In the genomic region with DNA sequence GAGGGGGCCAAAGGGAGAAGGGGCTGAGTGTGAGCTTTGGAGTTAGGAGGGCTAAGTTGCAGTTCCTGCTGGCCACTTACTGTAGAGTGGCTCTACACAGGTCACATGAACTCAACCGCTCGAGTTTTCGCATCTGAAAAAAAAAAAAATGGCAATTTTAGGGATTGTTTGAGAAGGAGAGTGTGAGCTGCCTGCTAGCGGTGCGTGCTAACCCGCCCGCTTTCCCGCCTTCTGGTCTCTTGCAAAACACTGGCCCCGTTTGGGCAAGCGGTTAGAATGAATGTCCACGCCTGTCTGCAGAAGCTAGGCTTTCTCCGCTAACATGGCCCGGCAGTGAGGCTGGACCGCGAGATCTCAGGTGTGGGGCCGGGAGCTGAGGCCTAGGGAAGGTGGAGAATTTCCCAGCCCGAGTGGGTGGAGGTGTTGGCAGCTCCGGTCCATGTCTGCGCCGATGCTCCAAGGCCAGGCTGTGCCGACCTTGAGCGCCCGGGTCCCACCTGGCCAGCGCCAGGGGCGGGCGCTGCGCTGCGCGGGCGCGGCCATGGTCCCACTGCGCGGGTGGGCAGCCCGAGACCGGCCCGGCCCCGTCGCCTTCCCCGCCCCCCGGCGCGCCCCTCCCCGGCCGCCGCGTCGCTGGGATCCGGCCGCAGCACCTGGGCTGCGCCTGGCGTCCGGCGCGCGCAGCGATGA, we compare ENCODE assay signal across 8 mouse cellular contexts. TPM values are rescaled to one million over a fixed set of nuclear protein-coding genes. Genes with fewer than 3 reads are reported as not detected.
DNase-seq lines count a peak whose midpoint lies in the region; ATAC-seq and TF ChIP-seq lines count a peak whose summit lies in the region.

A gene (plus strand): TSS at position 138 of the 690 bp plus-strand sequence.

- intact Hi-C loops in gastrocnemius, adult 2 months (cut with DNase I): no loop called here

- H3K9ac ChIP-seq in forebrain, embryonic 16.5 days (replicated peaks; ENCODE audit: low read depth, low read length): peak within 1 kb of the TSS; percentile 64
- H3K9ac ChIP-seq in hindbrain, embryonic 16.5 days (ENCODE audit: low read depth, low read length): peak within 1 kb of the TSS; percentile 86
- H3K9ac ChIP-seq in midbrain, embryonic 15.5 days: peak within 1 kb of the TSS; percentile 65

- peak; percentile 68 for ATAC-seq in forebrain, embryonic 16.5 days
- peak; percentile 79 for ATAC-seq in hindbrain, embryonic 16.5 days
- peak; percentile 84 for ATAC-seq in midbrain, embryonic 15.5 days (replicated peaks)

- H3K4me2 ChIP-seq in forebrain, embryonic 16.5 days (ENCODE audit: low read length): peak within 1 kb of the TSS; percentile 93
- H3K4me2 ChIP-seq in hindbrain, embryonic 16.5 days (ENCODE audit: low read length): peak within 1 kb of the TSS; percentile 91
- H3K4me2 ChIP-seq in midbrain, embryonic 15.5 days: peak within 1 kb of the TSS; percentile 90

- H3K4me1 ChIP-seq in forebrain, embryonic 16.5 days (replicated peaks; ENCODE audit: control insufficient read depth, insufficient read depth, low read length): peaks cover 9% of the 10 kb centered on the region
- peaks cover 10% of the 10 kb centered on the region for H3K4me1 ChIP-seq in hindbrain, embryonic 16.5 days (ENCODE audit: control insufficient read depth, insufficient read depth, low read depth, low read length)
- H3K4me1 ChIP-seq in midbrain, embryonic 15.5 days: peaks cover 9% of the 10 kb centered on the region

- no peaks in the 10 kb centered on the region for H3K36me3 ChIP-seq in forebrain, embryonic 16.5 days (ENCODE audit: control insufficient read depth, insufficient read depth)
- no peaks in the 10 kb centered on the region for H3K36me3 ChIP-seq in hindbrain, embryonic 16.5 days (ENCODE audit: control insufficient read depth, insufficient read depth, low read length)
- H3K36me3 ChIP-seq in midbrain, embryonic 15.5 days (replicated peaks): no peaks in the 10 kb centered on the region

- H3K9me3 ChIP-seq in forebrain, embryonic 16.5 days (ENCODE audit: control insufficient read depth, low read length): no peaks in the 10 kb centered on the region
- H3K9me3 ChIP-seq in hindbrain, embryonic 16.5 days (ENCODE audit: control insufficient read depth, low read length): no peaks in the 10 kb centered on the region
- no peaks in the 10 kb centered on the region for H3K9me3 ChIP-seq in midbrain, embryonic 15.5 days

- peak within 1 kb of the TSS; percentile 81 for H3K4me3 ChIP-seq in gastrocnemius, adult 2 months
- H3K4me3 ChIP-seq in forebrain, embryonic 16.5 days (replicated peaks; ENCODE audit: low read length): peak within 1 kb of the TSS; percentile 51
- H3K4me3 ChIP-seq in hindbrain, embryonic 16.5 days (ENCODE audit: low read length): peak within 1 kb of the TSS; percentile 58
- H3K4me3 ChIP-seq in midbrain, embryonic 15.5 days: peak within 1 kb of the TSS; percentile 75

- TF ChIP-seq CTCF in gastrocnemius, adult 2 months (IDR thresholded peaks at IDR 0.05): no peak

- no peaks in the 10 kb centered on the region; the same call in 1 of the 2 replicates for H3K27me3 ChIP-seq in forebrain, embryonic 16.5 days (replicated peaks; ENCODE audit: control insufficient read depth, insufficient read depth, low read length)
- H3K27me3 ChIP-seq in hindbrain, embryonic 16.5 days (replicated peaks; ENCODE audit: control insufficient read depth, insufficient read depth, low read length): no peaks in the 10 kb centered on the region
- no peaks in the 10 kb centered on the region for H3K27me3 ChIP-seq in midbrain, embryonic 15.5 days (replicated peaks)

- peak; percentile 60 for DNase-seq in gastrocnemius, adult 2 months
- DNase-seq in gastrocnemius, adult 8-10 months (ENCODE audit: low spot score in 2 of 2): no peak
- peak; percentile 71 for DNase-seq in cerebellum, adult 8-10 months
- DNase-seq in liver: peak; percentile 82
- DNase-seq in urinary bladder, adult 2 months (ENCODE audit: low spot score): peak; percentile 37

- under 1% methylated on average over 47 of the region's 56 CpGs for WGBS in forebrain, embryonic 16.5 days
- 0% methylated on average over 33 of the region's 56 CpGs for WGBS in hindbrain, embryonic 16.5 days
- WGBS in midbrain, embryonic 15.5 days: under 1% methylated on average over 56 of the region's 56 CpGs

- peak within 1 kb of the TSS; percentile 54 for H3K27ac ChIP-seq in gastrocnemius, adult 2 months
- no peak within 1 kb of the TSS for H3K27ac ChIP-seq in forebrain, embryonic 16.5 days (ENCODE audit: low read length)
- peak within 1 kb of the TSS; percentile 16 for H3K27ac ChIP-seq in hindbrain, embryonic 16.5 days (ENCODE audit: low read depth, low read length)
- no peak within 1 kb of the TSS for H3K27ac ChIP-seq in midbrain, embryonic 15.5 days

RNA-seq across cellular contexts. Expression of the gene that starts here (rescaled TPM):
- total RNA-seq in gastrocnemius, adult 2 months (2021): under 1 TPM in 1 of 2 experiments, not detected in 1; 0.15 TPM
- total RNA-seq in gastrocnemius, adult 8-10 months (2022): under 1 TPM in 2 of 4 experiments, not detected in 2; 0.11 to 0.16 TPM
- 0.45 and 0.91 TPM in 2 replicates for polyA plus RNA-seq in forebrain, embryonic 16.5 days (2015; fragmentation: Nextera tagmentation; extraction: Ambion mirVana)
- 3.4 and 5.0 TPM in 2 replicates for polyA plus RNA-seq in hindbrain, embryonic 16.5 days (2015; fragmentation: Nextera tagmentation; extraction: Ambion mirVana)
- polyA plus RNA-seq in midbrain, embryonic 15.5 days (2015; fragmentation: Nextera tagmentation; extraction: Ambion mirVana): 2.0 and 2.4 TPM in 2 replicates
- polyA plus RNA-seq in urinary bladder, adult 2 months (2012; rRNA removed): 8.4 and 10.8 TPM in 2 replicates

Comparison
In these comparisons a context has a peak if more than half of its experiments do, and no peak if none do; other contexts are left out.
1. Peak in DNase-seq, H3K4me3 ChIP-seq and H3K27ac ChIP-seq in gastrocnemius, adult 2 months; RNA of the gene not detected or under 1 TPM.
2. Peak in ATAC-seq, H3K4me3 ChIP-seq, H3K9ac ChIP-seq and H3K4me2 ChIP-seq in forebrain, embryonic 16.5 days; RNA of the gene not detected or under 1 TPM.
3. DNase-seq: peak in cerebellum, adult 8-10 months (single experiment), liver (single experiment) and urinary bladder, adult 2 months (single experiment); none in gastrocnemius, adult 8-10 months (0 of 2).
4. Peak in every context shown above with its lines, with median percentiles within 50 percentile points of each other: H3K4me3 ChIP-seq, ATAC-seq, H3K4me2 ChIP-seq and H3K9ac ChIP-seq.